Mouse (Mus musculus) heart, postnatal 25 days (tissue): ENCODE measurements around the gene Acvr1c. TPM values are rescaled to one million over a fixed set of nuclear protein-coding genes. Genes with fewer than 3 reads are reported as not detected.

Experiments
- DNase-seq: peaks from one replicate; pipeline ENCODE4 v3.0.0; 2022; ENCODE audit warnings: low spot score
- intact Hi-C: fragments of 180-260 bp; cut with DNase I; formaldehyde crosslinking; loops from one replicate; pipeline ENCODE4 v1.15.1; 2025
- total RNA-seq, 2 experiments: library from RNA; stranded (reverse); gene quantifications; 2 replicates each; pipeline ENCODE4 v1.2.3; 2021

Gene Acvr1c
- total RNA-seq, 2 experiments from 2014 or later, result 0.18 to 0.75 TPM

GRCm38 (mm10) chr2:58289759-58290431, 67.8 kb downstream of the Acvr1c start:
- no peak for DNase-seq
- intact Hi-C loops, result no loop called here

- no peak for DNase-seq
- intact Hi-C loops, result no loop called here
Measured at GRCm38 (mm10) chr2:58289331-58289730, 68.4 kb downstream of the Acvr1c start.

- intact Hi-C loops, result loop anchor here (5.0 kb wide), 1 partner anchor 225 kb away; no protein-coding TSS in a partner anchor
- DNase-seq, result peak; percentile 8
Measured at GRCm38 (mm10) chr2:58282259-58282910, 75.3 kb downstream of the Acvr1c start.

GRCm38 (mm10) chr2:58281046-58281445, 76.6 kb downstream of the Acvr1c start:
- intact Hi-C loops, result loop anchor here (5.0 kb wide), 1 partner anchor 224 kb away; no protein-coding TSS in a partner anchor
- no peak for DNase-seq

- no peak for DNase-seq
- intact Hi-C loops, result no loop called here
Measured at GRCm38 (mm10) chr2:58279163-58279562, 78.5 kb downstream of the Acvr1c start.

GRCm38 (mm10) chr2:58276454-58276853, 81.2 kb downstream of the Acvr1c start:
- intact Hi-C loops, result no loop called here
- no peak for DNase-seq

GRCm38 (mm10) chr2:58240639-58241038, 117.1 kb downstream of the Acvr1c start:
- no peak for DNase-seq
- intact Hi-C loops, result no loop called here

- intact Hi-C loops, result no loop called here
Measured at GRCm38 (mm10) chr2:58237487-58237886, 120.2 kb downstream of the Acvr1c start.

More at GRCm38 (mm10) chr2:58237487-58237886, 120.2 kb downstream of the Acvr1c start:
- DNase-seq, result no peak

Other genes starting within 250 kb of the Acvr1c start
- gene Cytip, start 162.4 kb downstream of the Acvr1c start, total RNA-seq, result under 1 TPM; 0.68 to 0.75 TPM
- gene Gm17409, start 112.2 kb upstream of the Acvr1c start, total RNA-seq, result not detected
- gene Acvr1, start 209.3 kb upstream of the Acvr1c start, total RNA-seq, result 10 to 100 TPM; 16.0 to 19.5 TPM
- 1 to 10 TPM; 3.1 to 3.8 TPM for gene Upp2, start 209.4 kb upstream of the Acvr1c start, total RNA-seq